Mouse (Mus musculus) layer of hippocampus, postnatal 36 days (tissue): ENCODE data around the gene Praf2. TPM values are rescaled to one million over a fixed set of nuclear protein-coding genes. Genes with fewer than 3 reads are reported as not detected.
"Not testable (repeated sequence)": the region's sequence is repeated elsewhere in the genome, so short reads cannot be mapped to it uniquely, and the experiment has no call there.

ENCODE experiments used
- DNase-seq, 2 experiments: peaks; one replicate each; pipeline ENCODE4 v3.0.0; 2022
- total RNA-seq, 2 experiments: library from RNA; stranded (reverse); gene quantifications; 2 replicates each; pipeline ENCODE4 v1.2.3; 2021

Gene Praf2
- total RNA-seq, result 100 to 1,000 TPM; 101 to 104 TPM

DNA sequence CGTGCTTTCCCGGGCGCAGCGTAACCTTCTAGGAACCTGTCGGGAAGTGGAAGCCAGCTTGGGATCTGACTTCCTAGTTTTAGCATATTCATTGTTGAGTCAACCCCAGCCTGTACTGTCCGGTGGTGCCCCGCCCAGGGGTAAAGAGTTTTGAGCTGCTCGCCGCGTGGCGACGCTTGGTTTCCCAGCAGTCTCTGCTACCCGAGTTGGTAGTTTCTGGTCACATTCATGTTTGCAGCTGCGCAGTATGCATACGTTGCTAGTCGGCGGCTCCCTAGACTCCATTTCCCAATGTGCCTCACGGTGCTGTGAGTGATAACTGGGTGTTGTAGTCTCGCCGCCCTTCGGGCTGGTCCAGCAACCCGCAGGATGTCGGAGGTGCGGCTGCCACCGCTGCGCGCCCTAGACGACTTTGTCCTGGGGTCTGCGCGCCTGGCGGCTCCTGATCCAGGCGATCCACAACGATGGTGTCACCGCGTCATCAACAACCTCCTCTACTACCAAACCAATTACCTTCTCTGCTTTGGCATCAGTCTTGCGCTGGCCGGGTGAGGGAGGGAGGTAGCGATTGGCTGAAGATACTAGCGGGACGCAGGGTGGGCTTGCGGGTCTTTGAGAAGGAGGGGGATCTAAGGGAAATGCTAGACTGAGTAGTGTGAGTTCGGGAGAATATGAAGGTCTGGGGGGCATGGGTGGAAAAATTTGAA is at the start of gene Praf2:
Praf2 (plus strand) TSS at position 225 of the 707 bp plus-strand sequence.
- peak; percentile 80 to 83 for DNase-seq

DNA sequence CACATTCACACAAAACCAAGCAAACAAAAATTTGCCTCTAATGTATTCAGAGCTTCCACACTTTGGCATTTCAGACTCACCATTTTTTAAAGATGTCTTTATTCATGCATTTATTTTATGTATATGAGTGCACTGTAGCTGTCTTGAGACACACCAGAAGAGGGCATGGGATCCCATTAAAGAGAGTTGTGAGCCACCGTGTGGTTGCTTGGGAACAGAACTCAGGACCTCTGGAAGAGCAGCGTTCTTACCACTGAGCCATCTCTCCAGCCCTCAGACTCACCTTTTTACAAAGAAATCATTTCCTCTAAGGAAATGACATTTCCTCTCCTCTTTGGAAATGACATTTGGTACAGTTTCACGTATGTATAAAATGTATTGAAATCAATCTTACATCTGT is 49.3 kb upstream of the Praf2 start:
- DNase-seq, result no peak

DNA sequence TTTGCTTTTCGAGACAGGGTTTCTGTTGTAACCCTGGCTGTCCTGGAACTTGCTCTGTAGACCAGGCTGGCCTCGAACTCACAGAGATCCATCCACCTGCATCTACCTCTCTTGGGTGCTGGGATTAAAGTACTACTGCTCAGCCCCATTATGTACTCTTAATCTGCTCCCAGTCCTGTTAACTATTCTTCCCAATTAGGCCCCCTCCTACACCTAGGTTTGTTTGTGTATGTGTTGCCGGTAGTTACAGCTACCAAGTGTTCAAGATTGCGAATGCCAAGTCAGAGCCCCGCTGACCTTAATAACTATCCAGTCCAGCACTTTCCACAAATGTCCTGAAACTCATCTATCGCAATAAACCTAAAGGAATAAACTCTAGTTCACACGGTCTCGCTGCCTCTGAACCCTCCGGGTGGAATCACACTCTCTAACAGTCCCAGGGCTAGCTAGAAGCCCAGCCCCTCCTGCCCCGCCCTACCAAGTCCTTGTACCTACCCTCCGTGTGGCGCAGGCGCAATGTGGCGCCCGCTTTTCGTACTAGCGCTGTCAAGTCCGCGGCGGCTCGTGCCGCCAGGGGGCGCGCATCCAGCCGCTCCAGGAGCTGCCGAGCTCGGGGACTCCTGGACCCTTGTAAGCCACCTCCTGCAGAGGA is 48.7 kb upstream of the Praf2 start:
- DNase-seq, result peak; percentile 80 to 82

- DNase-seq, result no peak
These were observed 48.2 kb upstream of the Praf2 start for GRCm38 (mm10) chrX:7680057-7680412.

DNA sequence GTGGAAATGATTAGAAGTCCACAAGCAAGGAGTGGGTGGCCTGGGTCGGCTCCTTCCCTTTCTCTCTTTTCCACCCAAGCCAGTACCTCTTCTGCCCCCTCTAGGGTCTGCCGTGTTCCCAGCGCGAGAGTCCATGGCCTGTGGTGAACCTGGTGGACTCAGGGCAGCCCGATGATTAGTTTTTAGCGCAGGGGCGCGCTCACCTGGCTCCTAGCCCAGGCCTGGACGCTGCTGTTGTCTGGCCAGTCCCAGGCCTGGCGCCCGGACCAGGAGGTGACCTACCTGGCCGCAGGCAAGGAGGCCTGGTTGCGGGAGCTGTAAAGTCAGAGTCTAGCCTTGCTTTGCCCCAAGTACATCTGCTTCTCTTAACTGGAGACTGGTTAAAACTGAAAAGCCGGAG is 47.4 kb upstream of the Praf2 start, which contains the start of gene Magix:
Magix (minus strand) TSS at position 388 of the 400 bp plus-strand sequence.
- no peak for DNase-seq

- no peak for DNase-seq
These were observed 39.9 kb upstream of the Praf2 start for GRCm38 (mm10) chrX:7688321-7688720.

- DNase-seq, result no peak
These were observed 37.8 kb upstream of the Praf2 start for GRCm38 (mm10) chrX:7690486-7690885.

GRCm38 (mm10) chrX:7692862-7693261 is 35.4 kb upstream of the Praf2 start:
- no peak for DNase-seq

- DNase-seq, result no peak
These were observed 31.7 kb upstream of the Praf2 start for GRCm38 (mm10) chrX:7696520-7696919.

DNA sequence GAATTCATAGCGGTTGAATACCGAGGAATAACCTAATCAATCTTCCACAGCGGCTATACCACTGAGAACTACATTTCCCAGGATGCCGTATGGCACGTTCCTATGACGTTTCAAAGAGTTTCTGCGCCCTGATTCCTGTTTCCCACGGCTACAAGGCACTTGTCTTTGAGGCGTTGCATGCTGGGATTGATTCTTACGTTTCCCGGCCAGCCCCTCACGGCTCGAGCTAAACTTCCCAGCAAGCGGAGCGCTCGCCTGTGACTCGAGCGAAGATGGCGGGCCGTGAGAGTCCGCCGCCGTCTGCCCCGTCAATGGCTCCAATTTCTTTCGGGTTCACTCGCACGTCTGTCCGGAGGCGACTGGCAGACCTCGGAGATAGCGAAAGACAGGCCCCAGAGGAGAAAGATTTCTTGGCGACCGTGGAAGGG is 31.3 kb upstream of the Praf2 start, which contains the start of gene Gpkow:
Gpkow (plus strand) TSS at position 178 of the 428 bp plus-strand sequence.
- peak; percentile 78 to 79 for DNase-seq

GRCm38 (mm10) chrX:7713764-7714134 is 14.5 kb upstream of the Praf2 start:
- not testable (repeated sequence) for DNase-seq

- peak; percentile 88 to 91 for DNase-seq
These were observed 13.9 kb upstream of the Praf2 start, which contains the start of gene Wdr45 for GRCm38 (mm10) chrX:7714135-7714899. Wdr45 (plus strand) TSS chrX:7714333.

GRCm38 (mm10) chrX:7716058-7716457 is 12.2 kb upstream of the Praf2 start:
- DNase-seq, result not testable (repeated sequence)

GRCm38 (mm10) chrX:7721514-7722281 is 6.5 kb upstream of the Praf2 start, which contains the start of gene Gm45208:
Gm45208 (plus strand) TSS chrX:7722245.
- peak; percentile 64 to 73 for DNase-seq

- DNase-seq, result no peak
These were observed 6.0 kb upstream of the Praf2 start for GRCm38 (mm10) chrX:7722282-7722611.

- DNase-seq, result no peak
These were observed 5.5 kb upstream of the Praf2 start for GRCm38 (mm10) chrX:7722691-7723090.

DNA sequence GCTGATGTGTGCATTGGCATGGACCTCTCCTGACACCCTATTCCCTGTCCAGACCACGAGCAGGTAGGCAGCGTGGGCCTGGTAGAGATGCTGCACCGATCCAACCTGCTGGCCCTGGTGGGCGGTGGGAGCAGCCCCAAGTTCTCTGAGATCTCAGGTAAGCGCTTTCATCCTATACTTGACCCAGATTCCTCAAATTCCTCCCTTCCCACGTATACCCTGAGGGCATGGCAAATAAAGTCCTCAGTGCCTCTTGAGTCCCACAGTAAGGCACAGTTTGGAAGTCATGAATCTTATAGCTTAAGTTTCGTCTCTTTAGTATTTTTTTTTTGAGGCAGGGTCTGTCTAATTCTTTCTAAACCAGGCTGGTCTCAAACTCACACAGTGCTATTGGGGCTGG is 4.1 kb upstream of the Praf2 start:
- no peak for DNase-seq

DNA sequence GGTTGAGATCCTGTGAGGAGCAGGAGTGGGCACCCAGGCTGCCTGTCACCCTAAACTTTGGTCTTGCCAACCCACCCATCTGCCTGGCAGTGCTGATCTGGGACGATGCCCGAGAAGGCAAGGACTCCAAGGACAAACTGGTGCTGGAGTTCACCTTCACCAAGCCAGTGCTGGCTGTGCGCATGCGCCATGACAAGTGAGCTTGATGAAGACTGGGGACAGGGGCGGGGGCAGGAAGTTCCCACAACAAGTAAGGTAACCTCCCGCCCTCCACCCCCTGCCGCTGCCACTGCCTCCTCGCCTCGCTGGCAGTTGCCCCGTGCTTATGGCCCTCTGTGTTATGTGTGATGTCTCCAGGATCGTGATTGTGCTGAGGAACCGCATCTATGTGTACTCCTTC is 2.4 kb upstream of the Praf2 start:
- DNase-seq, result no peak

DNA sequence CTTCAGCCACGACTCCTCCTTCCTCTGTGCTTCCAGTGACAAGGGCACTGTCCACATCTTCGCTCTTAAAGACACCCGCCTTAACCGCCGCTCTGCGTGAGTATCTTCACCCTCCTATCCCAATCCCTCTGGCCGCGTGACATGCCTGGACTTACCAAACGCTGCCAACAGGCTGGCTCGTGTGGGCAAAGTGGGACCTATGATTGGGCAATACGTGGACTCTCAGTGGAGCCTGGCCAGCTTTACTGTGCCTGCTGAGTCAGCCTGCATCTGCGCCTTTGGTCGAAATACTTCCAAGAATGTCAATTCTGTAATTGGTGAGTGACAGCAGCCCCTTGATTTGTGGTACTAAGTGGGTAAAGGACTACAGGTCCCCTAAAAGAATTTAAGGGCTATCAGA is 1.1 kb upstream of the Praf2 start:
- no peak for DNase-seq

- DNase-seq, result no peak
These were observed 655 bp downstream of the Praf2 start for GRCm38 (mm10) chrX:7728922-7729265.

- peak in 1 of 2 experiments; percentile 50 for DNase-seq
These were observed 5.4 kb downstream of the Praf2 start for GRCm38 (mm10) chrX:7733571-7734156.
